Mouse (Mus musculus) erythroblast, embryonic 14.5 days (primary cell): ENCODE measurements around the gene Tnfaip6.

ENCODE experiments used
- GATA1 ChIP-seq: IDR thresholded peaks from 2 replicates; pipeline ENCODE4 v1.6.1; 2012; ENCODE audit warnings: low read length, inconsistent platforms, mixed read lengths
- TAL1 ChIP-seq: IDR thresholded peaks from 3 replicates; pipeline ENCODE4 v1.6.1; 2012; ENCODE audit warnings: low read length, inconsistent platforms, mixed read lengths

GRCm38 (mm10) chr2:52039083-52039801 is 1.4 kb downstream of the Tnfaip6 start:
- TF ChIP-seq GATA1 (no peak), TAL1 (no peak)
